Mouse (Mus musculus): Measurements from ENCODE around the gene Atg14.
A peak's percentile ranks its signal among the peaks of the same experiment; 100 is the strongest.

- peak; percentile 30; the same call in 1 of the 2 replicates for TF ChIP-seq CTCF (IDR thresholded peaks at IDR 0.05; ENCODE audit: low read depth)
- no peak for TF ChIP-seq EP300 (IDR thresholded peaks at IDR 0.05; ENCODE audit: low read depth)
These were observed 4.3 kb upstream of the Atg14 start for GRCm38 (mm10) chr14:47574721-47575120.
